Mouse (Mus musculus) heart, embryonic 14.5 days (tissue): ENCODE measurements around the gene Nckap1. TPM values are rescaled to one million over a fixed set of nuclear protein-coding genes. Genes with fewer than 3 reads are reported as not detected.
"Not testable (repeated sequence)": the region's sequence is repeated elsewhere in the genome, so short reads cannot be mapped to it uniquely, and the experiment has no call there.

ENCODE experiments used
- ATAC-seq: fragments of 200-750 bp; cut with Nextera tagmentation; 2 replicates; pipeline ENCODE4 v1.8.0; 2017; ENCODE audit warnings: low read depth, moderate TSS enrichment; ENCODE audit not compliant: insufficient number of reproducible peaks, insufficient read depth, low FRiP score
- H3K27ac ChIP-seq, 2 experiments: fragments of 200-500 bp in 1 of 2; fragments of 300-500 bp in 1 of 2; sonication (generic) in 1 of 2; replicated peaks in 1 of 2; 2 replicates each; pipeline ENCODE4 v1.5.1; 2012 to 2014; ENCODE audit warnings: low read depth in 2 of 2, low read length in 2 of 2, control low read depth in 1 of 2, mild to moderate bottlenecking in 1 of 2, mixed read lengths in 1 of 2; ENCODE audit not compliant: control insufficient read depth in 1 of 2, insufficient read depth in 1 of 2
- H3K27me3 ChIP-seq: fragments of 300-500 bp; sonication (generic); 2 replicates; pipeline ENCODE4 v1.6.1; 2014; ENCODE audit warnings: mild to moderate bottlenecking, low read length, control low read depth; ENCODE audit not compliant: control insufficient read depth, insufficient read depth
- H3K36me3 ChIP-seq: fragments of 300-500 bp; sonication (generic); 2 replicates; pipeline ENCODE4 v1.6.1; 2014; ENCODE audit warnings: mild to moderate bottlenecking, control low read depth, low read length, mixed read lengths; ENCODE audit not compliant: control insufficient read depth, insufficient read depth
- H3K4me1 ChIP-seq, 2 experiments: fragments of 200-500 bp in 1 of 2; fragments of 300-500 bp in 1 of 2; sonication (generic) in 1 of 2; 2 replicates each; pipeline ENCODE4 v1.6.1; 2012 to 2014; ENCODE audit warnings: low read length in 2 of 2, control low read depth in 1 of 2, mixed read lengths in 1 of 2; ENCODE audit not compliant: control insufficient read depth in 2 of 2, insufficient read depth in 2 of 2
- H3K4me2 ChIP-seq: fragments of 300-500 bp; sonication (generic); 2 replicates; pipeline ENCODE4 v1.6.1; 2014; ENCODE audit warnings: mild to moderate bottlenecking, low read length
- H3K4me3 ChIP-seq, 2 experiments: fragments of 200-500 bp in 1 of 2; fragments of 300-500 bp in 1 of 2; sonication (generic) in 1 of 2; 2 replicates each; pipeline ENCODE4 v1.5.1; 2012 to 2014; ENCODE audit warnings: low read length in 2 of 2, mild to moderate bottlenecking in 2 of 2, control low read depth in 1 of 2, low read depth in 1 of 2, moderate library complexity in 1 of 2; ENCODE audit not compliant: control insufficient read depth in 1 of 2, insufficient read depth in 1 of 2
- H3K9ac ChIP-seq: fragments of 300-500 bp; sonication (generic); 2 replicates; pipeline ENCODE4 v1.6.1; 2014; ENCODE audit warnings: mild to moderate bottlenecking, low read length
- H3K9me3 ChIP-seq: fragments of 300-500 bp; sonication (generic); 2 replicates; pipeline ENCODE4 v1.6.1; 2016; ENCODE audit warnings: low read length, control low read depth; ENCODE audit not compliant: control insufficient read depth
- WGBS: fragments of 180-500 bp; shearing (Covaris S2); extraction: QIAGEN DNeasy Blood & Tissue Kit; methylation state at CpG from one replicate; pipeline ENCODE4 v1.1.7; 2014; 5-methylcytosine and 5-hydroxymethylcytosine counted together
- polyA plus RNA-seq: library from polyadenylated mRNA; unstranded; fragments of >200 nt; fragmentation: Nextera tagmentation; extraction: Ambion mirVana; gene quantifications from 2 replicates; pipeline ENCODE4 v1.2.1, GENCODE M21; 2014

The Nckap1 gene
- polyA plus RNA-seq, 1 experiment from 2014 or later: 54.2 TPM

DNA sequence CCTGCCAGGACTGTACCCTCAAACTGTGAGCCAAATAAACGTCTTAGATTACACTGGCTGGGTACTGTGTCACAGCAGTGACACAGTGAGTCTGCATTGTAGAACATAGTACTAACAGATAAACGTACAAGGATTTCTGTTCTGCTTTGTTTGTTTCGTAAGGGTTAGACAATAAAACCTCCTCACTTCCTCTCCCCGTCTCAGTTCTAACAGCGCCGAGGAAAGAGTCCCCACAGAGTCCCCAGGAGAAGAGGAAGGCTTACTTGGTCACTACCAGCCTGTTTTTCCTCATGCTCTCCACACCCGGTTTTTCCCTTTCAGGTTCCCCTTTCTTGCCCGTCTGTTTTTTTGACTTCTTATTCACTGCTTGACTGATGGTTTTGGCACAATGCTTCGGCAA is 56.9 kb downstream of the Nckap1 start:
- no peak overlapping the region for H3K4me2 ChIP-seq
- WGBS: 92% methylated on average over 9 of the region's 9 CpGs
- H3K4me1 ChIP-seq: no peaks in the 10 kb centered on the region
- H3K36me3 ChIP-seq: peaks cover 81% of the 10 kb centered on the region
- 0 out of 2 replicates have a peak, but pooled peaks cover 8% of the 10 kb centered on the region for H3K9me3 ChIP-seq
- H3K27ac ChIP-seq: no peak overlapping the region
- ATAC-seq: no peak
- H3K9ac ChIP-seq: no peak overlapping the region
- H3K4me3 ChIP-seq: no peak overlapping the region
- H3K27me3 ChIP-seq: no peaks in the 10 kb centered on the region

DNA sequence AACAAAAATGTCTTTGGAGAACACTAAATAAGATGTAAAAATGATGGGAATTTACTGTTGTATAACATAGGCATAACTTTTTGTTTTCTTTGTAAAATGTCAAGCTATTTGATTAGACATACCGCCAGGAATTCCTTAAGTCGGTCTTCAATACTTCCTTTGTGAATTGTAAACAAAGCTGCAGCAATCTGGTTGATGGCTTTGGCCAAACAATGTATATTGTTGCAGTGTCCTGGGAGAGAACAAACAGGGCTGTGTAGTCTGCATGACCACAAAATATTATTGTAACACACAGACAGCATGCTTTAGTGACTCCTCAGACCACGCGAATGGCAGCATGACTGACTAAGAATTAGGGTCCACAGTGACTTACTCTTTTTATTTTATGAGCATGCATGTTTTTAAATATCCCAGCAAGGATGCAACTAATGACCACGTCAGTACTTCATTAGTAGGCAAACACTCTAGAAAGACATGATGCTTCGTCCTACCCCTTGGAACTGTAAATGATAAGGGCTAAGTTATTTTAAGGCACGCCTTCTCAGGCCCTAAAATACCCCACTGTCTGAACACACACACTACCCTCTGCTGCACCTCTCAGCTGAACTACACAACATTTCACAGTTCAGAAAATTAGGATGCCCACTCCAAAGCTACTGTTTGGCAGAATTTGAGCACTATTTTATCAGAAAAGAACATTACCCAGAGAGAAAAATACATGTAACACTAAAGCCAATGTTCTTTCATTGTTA is 75.0 kb downstream of the Nckap1 start:
- Histone ChIP-seq H3K27ac (peak overlapping the region; percentile 48 to 70; a peak in 3 of 4 replicates), H3K27me3 (no peaks in the 10 kb centered on the region), H3K4me3 (no peak overlapping the region), H3K4me2 (no peak overlapping the region), H3K9ac (no peak overlapping the region), H3K9me3 (no peaks in the 10 kb centered on the region), H3K36me3 (peaks cover 70% of the 10 kb centered on the region), H3K4me1 (peaks cover 0 to 11% of the 10 kb centered on the region in 2 experiments; a peak in 3 of 4 replicates)
- ATAC-seq: no peak
- 45% methylated on average over 7 of the region's 7 CpGs for WGBS

DNA sequence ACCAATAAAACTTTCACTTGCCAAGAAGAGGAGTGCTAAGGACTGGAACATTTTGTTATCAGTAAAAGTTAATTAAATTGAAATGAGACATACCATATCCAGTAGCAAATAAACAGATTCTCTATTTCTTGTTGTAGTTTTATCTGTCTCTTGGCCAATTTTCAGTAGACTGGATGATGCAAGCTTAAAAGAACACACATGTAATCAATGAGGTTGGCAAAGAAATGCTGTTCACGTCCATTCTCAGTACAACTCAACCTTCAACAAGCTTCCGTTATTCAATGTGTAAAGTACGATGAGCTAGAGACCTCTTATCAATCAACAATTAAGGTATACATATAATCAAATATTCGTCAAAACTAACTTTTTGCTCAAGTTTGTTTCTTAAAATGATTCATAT is 79.0 kb downstream of the Nckap1 start:
- peaks cover 68% of the 10 kb centered on the region for H3K36me3 ChIP-seq
- WGBS: 94% methylated on average over 4 of the region's 4 CpGs

DNA sequence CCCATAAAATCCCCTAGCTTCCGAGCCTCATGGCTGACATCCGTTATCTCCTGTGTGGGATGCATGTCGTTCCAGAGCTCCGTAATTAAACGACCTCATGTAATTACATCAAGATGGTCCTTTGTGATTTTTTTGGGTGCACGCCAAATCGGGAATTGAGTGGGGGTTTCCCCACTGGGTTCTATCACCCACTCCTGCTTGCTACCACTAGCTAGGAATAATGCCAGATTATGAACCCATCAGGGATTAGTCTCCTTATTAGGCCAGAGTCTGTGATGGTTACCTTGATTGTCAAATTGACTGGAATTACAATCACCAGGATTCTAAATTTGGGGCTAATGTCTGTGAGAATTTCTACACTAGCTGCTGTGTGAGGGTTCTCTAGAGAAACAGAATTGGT is 85.9 kb downstream of the Nckap1 start:
- H3K4me2 ChIP-seq, H3K4me1 ChIP-seq, H3K27ac ChIP-seq, H3K9me3 ChIP-seq, H3K4me3 ChIP-seq, H3K27me3 ChIP-seq, H3K9ac ChIP-seq, ATAC-seq: not testable (repeated sequence)
- 63% methylated on average over 7 of the region's 7 CpGs for WGBS
- H3K36me3 ChIP-seq: peaks cover 16% of the 10 kb centered on the region

More for the DNA sequence above, 79.0 kb downstream of the Nckap1 start:
- ATAC-seq: no peak
- Histone ChIP-seq H3K9ac (no peak overlapping the region), H3K27me3 (no peaks in the 10 kb centered on the region), H3K4me3 (no peak overlapping the region), H3K4me1 (peaks cover 0 to 11% of the 10 kb centered on the region in 2 experiments; a peak in 2 of 4 replicates), H3K27ac (no peak overlapping the region), H3K9me3 (no peaks in the 10 kb centered on the region), H3K4me2 (no peak overlapping the region)

DNA sequence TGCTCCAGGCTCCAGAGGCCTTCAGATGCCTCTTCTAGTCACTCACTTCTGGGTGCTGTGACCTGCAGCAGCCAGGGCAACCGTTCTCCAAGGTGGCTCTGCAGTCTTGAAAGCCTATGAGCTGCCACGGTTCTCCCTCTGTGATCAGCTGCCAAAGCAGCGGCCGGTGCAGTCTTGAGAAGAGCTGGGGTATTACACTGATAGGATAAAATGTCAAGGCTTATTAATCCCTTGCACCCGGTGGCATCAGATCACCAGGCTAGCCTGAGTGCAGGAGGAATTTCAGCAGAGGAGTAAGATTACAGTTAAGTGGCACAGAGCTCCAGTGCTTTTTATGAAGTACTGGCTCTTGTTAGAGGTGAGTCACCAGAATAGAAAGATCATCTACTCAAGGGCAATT is 94.3 kb downstream of the Nckap1 start:
- H3K4me2 ChIP-seq: 0 out of 2 replicates have a peak overlapping the region, but pooled peaks have one; percentile 16
- no peaks in the 10 kb centered on the region for H3K9me3 ChIP-seq
- no peaks in the 10 kb centered on the region for H3K36me3 ChIP-seq
- no peak for ATAC-seq
- H3K4me1 ChIP-seq: peaks cover 5 to 10% of the 10 kb centered on the region in 2 experiments; a peak in 3 of 4 replicates
- no peak overlapping the region for H3K9ac ChIP-seq
- H3K27me3 ChIP-seq: no peaks in the 10 kb centered on the region
- 27% methylated on average over 5 of the region's 5 CpGs for WGBS
- peak overlapping the region; percentile 64 to 65 for H3K27ac ChIP-seq
- no peak overlapping the region for H3K4me3 ChIP-seq

DNA sequence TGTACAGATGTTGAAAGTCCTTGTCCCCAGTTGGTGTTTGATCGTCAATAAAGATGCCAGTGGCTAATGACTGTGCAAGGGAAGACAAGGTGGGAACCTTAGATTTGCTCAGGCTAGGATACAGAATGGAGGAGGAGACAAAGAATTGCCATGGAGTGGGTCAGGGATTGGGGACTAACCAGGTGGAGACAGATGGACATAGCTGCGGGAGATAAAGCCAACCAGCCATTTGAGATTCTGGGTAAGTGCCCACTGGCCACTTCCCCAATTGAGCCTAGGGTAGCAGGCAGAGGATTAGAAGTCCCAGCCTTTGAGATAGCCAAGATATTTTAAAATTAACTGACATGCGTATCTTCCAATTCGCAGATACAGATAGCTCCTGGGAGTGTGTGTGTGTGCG is 96.2 kb downstream of the Nckap1 start:
- H3K4me3 ChIP-seq: no peak overlapping the region
- peaks cover 5 to 10% of the 10 kb centered on the region in 2 experiments; a peak in 3 of 4 replicates for H3K4me1 ChIP-seq
- no peak overlapping the region for H3K4me2 ChIP-seq
- no peak overlapping the region for H3K27ac ChIP-seq
- no peak overlapping the region for H3K9ac ChIP-seq
- WGBS: 90% methylated on average over 5 of the region's 5 CpGs
- no peak for ATAC-seq
- no peaks in the 10 kb centered on the region for H3K36me3 ChIP-seq
- H3K9me3 ChIP-seq: no peaks in the 10 kb centered on the region
- H3K27me3 ChIP-seq: no peaks in the 10 kb centered on the region

DNA sequence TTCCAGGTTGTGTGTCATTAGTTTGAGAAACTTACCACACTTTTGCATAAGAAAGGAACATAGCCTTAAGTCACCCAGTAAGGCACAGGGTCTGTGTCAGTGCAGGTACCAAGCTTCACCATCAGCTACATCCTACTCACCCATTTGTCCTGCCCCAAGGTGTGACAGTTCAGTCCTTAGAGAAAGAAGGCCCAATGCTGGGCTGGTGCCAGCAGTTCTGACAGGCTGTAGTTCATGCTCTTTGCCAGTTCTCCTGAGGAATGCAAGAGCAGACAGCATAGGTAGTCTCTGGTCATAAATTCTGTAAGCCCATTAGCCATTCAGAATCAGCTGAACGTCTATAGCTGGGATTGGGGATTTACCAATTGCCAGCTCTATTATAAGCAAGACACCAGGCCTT is 105.3 kb downstream of the Nckap1 start:
- Histone ChIP-seq H3K36me3 (no peaks in the 10 kb centered on the region), H3K4me1 (no peaks in the 10 kb centered on the region), H3K9me3 (no peaks in the 10 kb centered on the region), H3K9ac (no peak overlapping the region), H3K4me3 (no peak overlapping the region), H3K27ac (no peak overlapping the region), H3K27me3 (no peaks in the 10 kb centered on the region), H3K4me2 (no peak overlapping the region)
- ATAC-seq: no peak
- WGBS: 74% methylated on average over 1 of the region's 1 CpGs
